16 mouse cellular contexts compared by ENCODE assay signal in the genomic region with DNA sequence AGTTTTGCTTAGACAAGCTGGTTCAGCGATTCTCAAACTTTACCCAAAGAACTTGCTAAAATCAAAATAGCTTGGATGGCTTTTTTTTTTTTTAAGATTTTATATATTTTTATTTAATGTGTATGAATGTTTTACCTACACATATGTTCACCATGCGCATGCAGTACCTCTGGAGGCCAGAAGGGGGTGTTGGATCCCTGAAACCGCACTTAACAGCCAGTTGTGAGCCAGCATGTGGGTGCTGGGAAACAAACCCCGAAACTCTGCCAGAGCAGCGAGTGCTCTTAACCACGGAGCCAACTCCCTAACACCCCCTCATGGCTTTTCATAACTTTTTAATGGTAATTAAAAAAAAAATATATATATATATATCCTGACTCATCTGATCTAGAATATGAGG. TPM values are rescaled to one million over a fixed set of nuclear protein-coding genes. Genes with fewer than 3 reads are reported as not detected.
DNase-seq lines count a peak whose midpoint lies in the region; ATAC-seq and TF ChIP-seq lines count a peak whose summit lies in the region.
"Had no signal": no experiment of that assay in that cellular context is flagged by ENCODE, and none has a peak within 500 bp of the region (broad histone marks: within the 10 kb centered on the region; RNA-seq: fewer than 3 reads in every experiment).

No protein-coding gene starts in this region.

- no peaks in the 10 kb centered on the region for H3K27me3 ChIP-seq in neural tube, embryonic 15.5 days (replicated peaks)
- H3K27me3 ChIP-seq: limb, embryonic 13.5 days had no signal

- peaks cover 16% of the 10 kb centered on the region for H3K4me1 ChIP-seq in neural tube, embryonic 15.5 days

- H3K4me2 ChIP-seq in neural tube, embryonic 15.5 days, result no peak overlapping the region
- H3K4me2 ChIP-seq: limb, embryonic 13.5 days had no signal

- WGBS in neural tube, embryonic 15.5 days, result 94% methylated on average over 6 of the region's 6 CpGs

- H3K4me3 ChIP-seq in layer of hippocampus, adult 2 months, result no peak overlapping the region
- H3K4me3 ChIP-seq in neural tube, embryonic 15.5 days (replicated peaks), result no peak overlapping the region
- H3K4me3 ChIP-seq: hindbrain, embryonic 10.5 days; limb, embryonic 13.5 days had no signal

- H3K9ac ChIP-seq in neural tube, embryonic 15.5 days (replicated peaks), result no peak overlapping the region
- H3K9ac ChIP-seq: limb, embryonic 13.5 days had no signal

- H3K9me3 ChIP-seq in neural tube, embryonic 15.5 days (replicated peaks), result no peaks in the 10 kb centered on the region
- H3K9me3 ChIP-seq: hindbrain, embryonic 10.5 days; limb, embryonic 13.5 days had no signal

- no peak for ATAC-seq in neural tube, embryonic 15.5 days (ENCODE audit: low FRiP score)
- ATAC-seq in megakaryocyte-erythroid progenitor cell, adult 5-6 weeks (replicated peaks; ENCODE audit: low FRiP score, low TSS enrichment, poor library complexity, severe bottlenecking), result no peak

- TF ChIP-seq CTCF in layer of hippocampus, adult 2 months (conservative IDR thresholded peaks at IDR 0.05), result peak; percentile 73

- H3K27ac ChIP-seq in layer of hippocampus, adult 2 months, result no peak overlapping the region
- H3K27ac ChIP-seq in neural tube, embryonic 15.5 days (replicated peaks), result no peak overlapping the region
- H3K27ac ChIP-seq: hindbrain, embryonic 10.5 days; limb, embryonic 13.5 days had no signal

- H3K36me3 ChIP-seq in neural tube, embryonic 15.5 days, result no peaks in the 10 kb centered on the region
- H3K36me3 ChIP-seq: hindbrain, embryonic 10.5 days; limb, embryonic 13.5 days had no signal

- DNase-seq in cerebellum, adult 9-11 months, result peak; percentile 41
- DNase-seq in cerebellum, adult 11 months, result no peak
- DNase-seq in layer of hippocampus, adult 2 months (ENCODE audit: low spot score in 2 of 2), result no peak
- DNase-seq in layer of hippocampus, postnatal 25 days (ENCODE audit: extremely low spot score in 1 of 2, low spot score in 1 of 2), result no peak
- peak; percentile 20 for DNase-seq in 416B (ENCODE audit: low read depth)
- peak; percentile 35 for DNase-seq in T-cell, adult 2 months (ENCODE audit: low spot score)
- DNase-seq: layer of hippocampus, postnatal 36 days; spleen, adult 18-20 months; thymus, postnatal 25 days had no signal

RNA-seq across cellular contexts. Expression of gene Orai1, which starts 4.1 kb away (rescaled TPM):
- 10 to 100 TPM; 11.0 to 13.5 TPM for total RNA-seq in layer of hippocampus, adult 2 months (2021)
- 10 to 100 TPM; 11.0 to 11.7 TPM for total RNA-seq in layer of hippocampus, postnatal 25 days (2021)
- 14.1 and 14.2 TPM in 2 replicates for polyA plus RNA-seq in neural tube, embryonic 15.5 days (2015; fragmentation: Nextera tagmentation; extraction: Ambion mirVana)
- 6.0 and 7.7 TPM in 2 replicates for total RNA-seq in megakaryocyte-erythroid progenitor cell, adult 5-6 weeks (2014; fragmentation: Nextera tagmentation)
- 3.9 and 4.9 TPM in 2 replicates for total RNA-seq in megakaryocyte-erythroid progenitor cell, adult 5-6 weeks (2017)

RNA-seq across cellular contexts. Expression of gene Kdm2b, which starts 21.2 kb away (rescaled TPM):
- total RNA-seq in layer of hippocampus, adult 2 months (2021), result 10 to 100 TPM; 35.0 to 36.7 TPM
- total RNA-seq in layer of hippocampus, postnatal 25 days (2021), result 10 to 100 TPM; 36.9 to 38.4 TPM
- 81.4 and 89.2 TPM in 2 replicates for polyA plus RNA-seq in neural tube, embryonic 15.5 days (2015; fragmentation: Nextera tagmentation; extraction: Ambion mirVana)
- 58.8 and 70.5 TPM in 2 replicates for total RNA-seq in megakaryocyte-erythroid progenitor cell, adult 5-6 weeks (2014; fragmentation: Nextera tagmentation)
- 62.3 and 64.0 TPM in 2 replicates for total RNA-seq in megakaryocyte-erythroid progenitor cell, adult 5-6 weeks (2017)

RNA-seq across cellular contexts. Expression of gene Morn3, which starts 36.0 kb away (rescaled TPM):
- total RNA-seq in layer of hippocampus, adult 2 months (2021), result not detected
- total RNA-seq in layer of hippocampus, postnatal 25 days (2021), result 1 to 10 TPM in 1 of 2 experiments, not detected in 1; 1.5 TPM
- polyA plus RNA-seq in neural tube, embryonic 15.5 days (2015; fragmentation: Nextera tagmentation; extraction: Ambion mirVana), result 0.68 TPM in 1 of 2 replicates, not detected in the other
- total RNA-seq in megakaryocyte-erythroid progenitor cell, adult 5-6 weeks (2014; fragmentation: Nextera tagmentation), result not detected in 2 replicates
- total RNA-seq in megakaryocyte-erythroid progenitor cell, adult 5-6 weeks (2017), result not detected in 2 replicates
- total RNA-seq: adrenal gland, postnatal 4 days; heart, adult 8-10 months; layer of hippocampus, postnatal 36 days had no signal
- polyA plus RNA-seq: C2C12; limb, embryonic 13.5 days had no signal

RNA-seq across cellular contexts. Expression of gene Tmem120b, which starts 57.4 kb away (rescaled TPM):
- total RNA-seq in layer of hippocampus, adult 2 months (2021), result 10 to 100 TPM; 17.8 to 19.6 TPM
- 10 to 100 TPM; 13.8 to 18.4 TPM for total RNA-seq in layer of hippocampus, postnatal 25 days (2021)
- polyA plus RNA-seq in neural tube, embryonic 15.5 days (2015; fragmentation: Nextera tagmentation; extraction: Ambion mirVana), result 19.6 and 21.0 TPM in 2 replicates
- 22.0 and 24.8 TPM in 2 replicates for total RNA-seq in megakaryocyte-erythroid progenitor cell, adult 5-6 weeks (2014; fragmentation: Nextera tagmentation)
- 4.0 and 12.6 TPM in 2 replicates for total RNA-seq in megakaryocyte-erythroid progenitor cell, adult 5-6 weeks (2017)

Comparison
In these comparisons a context has a peak if more than half of its experiments do, and no peak if none do; other contexts are left out.
1. DNase-seq: peak in cerebellum, adult 9-11 months (single experiment), 416B (single experiment) and T-cell, adult 2 months (single experiment); none in cerebellum, adult 11 months (single experiment), layer of hippocampus, adult 2 months (0 of 2) and layer of hippocampus, postnatal 25 days (0 of 2).